Mouse (Mus musculus): ENCODE results near the gene Exoc6b. TPM values are rescaled to one million over a fixed set of nuclear protein-coding genes. Genes with fewer than 3 reads are reported as not detected.
"Not testable (repeated sequence)": the region's sequence is repeated elsewhere in the genome, so short reads cannot be mapped to it uniquely, and the experiment has no call there.

Exoc6b gene
- polyA plus RNA-seq (2016; fragmentation: Nextera tagmentation; extraction: Ambion mirVana), result 18.4 and 24.6 TPM in 2 replicates

DNA sequence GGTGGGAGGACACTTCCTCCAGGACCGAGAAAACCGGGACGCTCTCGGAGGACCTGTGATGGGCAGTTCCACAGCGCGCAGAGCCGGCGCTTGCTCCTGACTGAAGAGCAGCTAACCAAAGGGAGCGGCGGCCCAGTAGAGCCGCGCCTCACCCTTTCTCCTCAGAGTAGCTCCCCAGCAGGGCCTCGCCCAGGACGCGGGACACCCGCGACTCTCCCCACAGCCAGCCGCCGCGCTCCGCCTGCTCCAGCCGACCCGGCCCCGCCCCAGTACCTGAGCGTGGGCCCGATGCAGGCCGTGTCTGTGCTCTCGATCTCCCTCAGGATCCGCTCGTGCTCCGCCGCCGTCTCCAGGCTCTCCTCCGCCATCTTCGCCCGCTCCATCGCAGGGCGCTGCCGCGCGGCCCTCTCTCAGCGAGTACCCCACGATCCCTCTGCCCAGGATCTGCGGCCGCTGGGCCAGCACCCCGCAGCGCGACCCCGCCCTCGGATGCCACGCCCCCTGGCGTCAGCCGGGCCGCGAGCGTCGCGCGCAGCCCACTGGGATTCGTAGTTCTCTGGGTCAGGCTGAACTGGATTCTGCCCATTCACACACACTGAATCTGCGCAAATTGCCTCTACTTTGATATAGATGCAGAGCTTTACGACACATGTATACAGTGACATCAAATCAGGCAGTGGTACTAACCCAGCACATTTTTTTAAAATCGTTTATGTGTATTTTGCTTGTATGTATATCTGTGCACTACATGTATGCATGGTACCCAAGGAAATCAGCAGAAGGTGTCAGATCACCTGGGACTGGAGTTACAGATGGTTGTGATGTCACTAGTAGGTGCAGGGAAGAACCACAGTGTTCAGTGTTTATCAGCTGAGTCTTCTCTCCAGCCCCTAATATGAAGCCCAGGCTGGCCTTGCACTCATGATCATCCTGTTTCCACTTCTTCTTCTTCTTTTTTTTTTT lies at the start of gene Exoc6b:
Exoc6b (minus strand) TSS at position 491 of the 963 bp plus-strand sequence.
- WGBS, result under 1% methylated on average over 63 of the region's 63 CpGs
- DNase-seq (ENCODE audit: low spot score), result peak; percentile 89
- peak within 1 kb of the TSS; percentile 89 for H3K27ac ChIP-seq

DNA sequence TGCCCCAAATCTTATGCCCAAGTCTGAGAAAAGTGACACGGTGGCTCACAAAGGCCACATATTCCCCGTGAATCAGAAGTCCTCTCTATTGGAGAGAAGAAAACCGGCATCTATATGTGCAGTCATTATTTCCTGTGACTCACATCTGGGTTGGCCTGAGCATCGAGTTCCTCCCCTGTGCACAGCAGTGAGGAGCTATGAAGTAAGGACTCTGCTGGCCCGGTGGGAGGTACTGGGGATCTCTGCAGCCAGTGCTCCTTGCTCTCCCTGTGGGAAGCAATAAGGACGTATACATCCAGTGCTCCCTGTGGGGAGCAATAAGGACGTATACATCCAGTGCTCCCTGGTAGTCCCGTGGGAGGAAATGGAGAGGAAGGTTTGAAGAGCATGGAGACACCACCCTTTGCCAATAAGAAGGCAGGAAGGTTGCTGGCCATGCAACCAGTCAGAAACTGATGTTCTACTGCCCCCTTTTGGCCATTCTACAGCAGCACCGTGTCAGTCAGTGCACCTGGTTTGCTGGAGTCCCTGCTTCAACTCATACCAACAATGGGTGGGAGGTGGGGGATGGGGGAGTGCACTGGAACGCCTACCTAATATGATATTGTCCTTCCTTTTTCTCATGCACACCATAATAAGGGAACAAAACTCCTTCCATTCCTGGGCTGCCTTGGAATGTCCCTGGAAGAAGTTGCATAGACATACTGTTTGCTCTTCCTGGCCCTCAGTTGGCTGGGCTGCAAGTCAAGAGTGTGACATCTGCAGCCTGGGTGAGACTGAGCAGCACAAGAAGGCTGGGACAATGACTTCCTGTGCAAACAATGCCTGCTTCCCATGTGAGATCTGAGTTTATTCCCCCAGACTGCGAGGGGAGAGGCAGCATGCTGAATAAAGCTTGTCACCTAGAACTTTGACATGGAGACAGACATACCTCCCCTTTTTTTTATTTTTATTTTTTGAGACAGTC lies 48.5 kb upstream of the Exoc6b start:
- H3K9me3 ChIP-seq (replicated peaks); H3K27ac ChIP-seq; H3K4me3 ChIP-seq; H3K27me3 ChIP-seq (ENCODE audit: low read depth, poor library complexity, severe bottlenecking); H3K4me1 ChIP-seq; H3K36me3 ChIP-seq: not testable (repeated sequence)
- peak; percentile 60 for DNase-seq (ENCODE audit: low spot score)
- 43% methylated on average over 11 of the region's 11 CpGs for WGBS

More for the DNA sequence above, at the start of gene Exoc6b:
- H3K4me1 ChIP-seq, result peaks cover 11% of the 10 kb centered on the region
- peak within 1 kb of the TSS; percentile 99 for H3K4me3 ChIP-seq
- H3K9me3 ChIP-seq (replicated peaks), result no peaks in the 10 kb centered on the region
- no peaks in the 10 kb centered on the region for H3K36me3 ChIP-seq
- no peaks in the 10 kb centered on the region for H3K27me3 ChIP-seq (ENCODE audit: low read depth, poor library complexity, severe bottlenecking)

DNA sequence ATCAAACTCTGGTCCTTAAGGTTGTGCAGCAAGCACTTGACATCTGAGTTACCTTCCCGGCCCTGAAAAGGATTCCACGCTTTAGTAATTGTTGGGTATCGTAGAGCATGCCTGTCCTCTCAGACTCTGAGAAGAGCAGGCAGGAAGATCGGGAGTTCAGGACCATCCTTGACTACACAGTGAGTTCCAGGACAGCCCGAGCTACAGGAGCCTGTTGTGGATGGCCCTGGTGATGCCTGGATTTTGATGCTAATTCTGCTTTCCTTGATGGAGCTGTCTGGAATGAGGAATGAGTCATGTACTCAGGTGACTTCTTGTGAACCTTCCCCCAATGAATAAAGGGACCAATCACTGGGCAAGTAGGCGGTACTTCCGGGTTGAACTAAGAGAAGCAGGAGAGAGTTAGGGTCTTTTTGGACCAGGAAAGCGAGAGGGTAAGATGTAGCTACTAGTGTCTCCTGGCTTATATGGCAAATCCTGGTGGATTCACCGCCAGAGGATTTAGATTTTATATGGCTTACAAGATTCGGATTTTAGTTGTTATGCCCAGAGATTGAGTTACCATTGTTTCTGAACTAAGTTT lies 35.8 kb upstream of the Exoc6b start:
- no peak overlapping the region for H3K27ac ChIP-seq
- no peaks in the 10 kb centered on the region for H3K27me3 ChIP-seq (ENCODE audit: low read depth, poor library complexity, severe bottlenecking)
- no peaks in the 10 kb centered on the region for H3K36me3 ChIP-seq
- WGBS, result 91% methylated on average over 10 of the region's 10 CpGs
- H3K9me3 ChIP-seq (replicated peaks), result no peaks in the 10 kb centered on the region
- no peak overlapping the region for H3K4me3 ChIP-seq
- DNase-seq (ENCODE audit: low spot score), result no peak
- no peaks in the 10 kb centered on the region for H3K4me1 ChIP-seq

DNA sequence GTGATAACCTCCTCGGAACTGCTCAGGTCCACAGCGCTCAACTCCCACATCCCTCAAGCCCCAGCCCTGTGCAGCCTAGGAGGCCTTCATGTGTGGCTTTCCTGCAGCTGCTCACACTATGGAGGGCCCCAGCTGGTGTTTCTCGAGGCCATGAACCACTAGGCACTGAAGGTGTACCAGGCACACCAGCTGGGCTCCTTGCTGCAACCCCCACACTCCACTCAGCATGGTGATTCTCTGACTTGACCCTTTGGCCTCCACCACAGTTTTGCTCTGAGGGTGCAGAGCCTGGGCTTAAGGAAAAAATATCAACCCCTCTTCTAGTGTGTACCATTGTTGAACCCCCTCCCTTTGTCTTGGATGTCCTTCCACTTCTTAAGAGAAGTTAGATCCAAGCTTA lies 34.0 kb upstream of the Exoc6b start:
- H3K4me3 ChIP-seq, result no peak overlapping the region
- H3K36me3 ChIP-seq, result no peaks in the 10 kb centered on the region
- no peaks in the 10 kb centered on the region for H3K4me1 ChIP-seq
- no peaks in the 10 kb centered on the region for H3K9me3 ChIP-seq (replicated peaks)
- WGBS, result 89% methylated on average over 3 of the region's 3 CpGs
- no peak for DNase-seq (ENCODE audit: low spot score)
- no peak overlapping the region for H3K27ac ChIP-seq
- H3K27me3 ChIP-seq (ENCODE audit: low read depth, poor library complexity, severe bottlenecking), result no peaks in the 10 kb centered on the region

DNA sequence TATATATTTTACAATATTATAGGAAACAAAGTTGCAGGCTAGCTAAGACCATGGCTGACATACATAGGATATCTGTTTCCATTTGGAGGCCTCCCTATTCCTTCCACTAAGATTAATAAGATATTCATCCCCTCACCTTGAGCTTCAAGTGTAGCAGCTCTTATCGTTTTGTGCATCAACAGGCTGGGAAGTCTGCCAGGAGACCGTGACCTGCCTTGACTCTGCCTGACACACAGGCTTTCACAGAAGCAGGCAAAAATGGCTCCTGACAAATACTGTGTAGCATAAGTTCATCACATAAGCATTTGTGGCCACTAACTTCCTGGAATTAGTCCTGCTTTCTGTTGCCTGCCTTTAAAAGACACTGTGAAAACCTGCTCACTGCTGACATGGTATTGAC lies 27.1 kb upstream of the Exoc6b start:
- Histone ChIP-seq H3K36me3 (no peaks in the 10 kb centered on the region), H3K4me3 (no peak overlapping the region), H3K27ac (no peak overlapping the region), H3K4me1 (no peaks in the 10 kb centered on the region), H3K27me3 (ENCODE audit: low read depth, poor library complexity, severe bottlenecking) (no peaks in the 10 kb centered on the region), H3K9me3 (replicated peaks) (no peaks in the 10 kb centered on the region)
- WGBS, result 93% methylated on average over 2 of the region's 2 CpGs
- DNase-seq (ENCODE audit: low spot score), result no peak

DNA sequence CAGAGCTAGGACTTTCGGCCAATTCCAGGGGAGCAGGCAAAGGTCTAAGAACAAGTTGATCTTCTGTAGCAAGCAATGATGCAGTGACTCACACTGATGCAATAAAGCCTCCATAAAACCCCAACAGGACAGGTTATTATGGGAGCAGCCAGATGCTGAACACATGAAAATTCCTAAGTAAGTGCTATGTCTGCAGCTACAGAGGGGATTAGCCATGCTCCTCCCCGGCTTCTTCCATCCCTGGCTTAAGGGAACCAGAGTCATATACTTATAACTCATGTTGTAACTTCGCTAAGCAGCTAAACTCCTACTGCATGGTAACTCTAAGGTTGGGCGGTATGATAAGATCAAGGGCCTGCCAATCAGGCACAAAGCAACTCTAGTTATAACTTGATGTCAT lies 18.1 kb upstream of the Exoc6b start:
- 85% methylated on average over 4 of the region's 4 CpGs for WGBS

DNA sequence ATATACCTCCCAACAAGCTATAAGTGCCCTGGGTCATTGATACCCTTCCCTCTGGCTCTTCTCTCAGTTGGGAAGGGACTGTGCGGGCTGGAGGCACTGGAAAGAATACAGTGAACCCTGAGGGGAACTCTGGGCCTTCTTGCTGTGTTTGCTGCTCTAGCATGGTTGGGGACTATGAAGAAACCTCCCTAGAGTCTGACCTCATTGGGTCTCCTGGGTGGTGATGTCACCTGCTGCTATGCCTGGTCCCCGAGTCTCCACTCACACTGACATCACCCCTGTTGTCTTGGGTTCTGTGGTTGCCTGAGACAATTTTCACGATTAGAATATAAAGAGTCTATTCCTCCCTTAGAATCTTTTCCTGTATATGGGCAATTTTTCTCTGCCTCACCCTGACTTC lies 17.3 kb upstream of the Exoc6b start:
- 79% methylated on average over 3 of the region's 3 CpGs for WGBS
- Histone ChIP-seq H3K36me3 (no peaks in the 10 kb centered on the region), H3K27ac (no peak overlapping the region), H3K27me3 (ENCODE audit: low read depth, poor library complexity, severe bottlenecking) (no peaks in the 10 kb centered on the region), H3K4me1 (no peaks in the 10 kb centered on the region), H3K9me3 (replicated peaks) (no peaks in the 10 kb centered on the region), H3K4me3 (no peak overlapping the region)
- no peak for DNase-seq (ENCODE audit: low spot score)

More for the DNA sequence above, 18.1 kb upstream of the Exoc6b start:
- Histone ChIP-seq H3K36me3 (no peaks in the 10 kb centered on the region), H3K4me3 (no peak overlapping the region), H3K4me1 (no peaks in the 10 kb centered on the region), H3K27me3 (ENCODE audit: low read depth, poor library complexity, severe bottlenecking) (no peaks in the 10 kb centered on the region), H3K27ac (no peak overlapping the region), H3K9me3 (replicated peaks) (no peaks in the 10 kb centered on the region)
- DNase-seq (ENCODE audit: low spot score), result no peak

DNA sequence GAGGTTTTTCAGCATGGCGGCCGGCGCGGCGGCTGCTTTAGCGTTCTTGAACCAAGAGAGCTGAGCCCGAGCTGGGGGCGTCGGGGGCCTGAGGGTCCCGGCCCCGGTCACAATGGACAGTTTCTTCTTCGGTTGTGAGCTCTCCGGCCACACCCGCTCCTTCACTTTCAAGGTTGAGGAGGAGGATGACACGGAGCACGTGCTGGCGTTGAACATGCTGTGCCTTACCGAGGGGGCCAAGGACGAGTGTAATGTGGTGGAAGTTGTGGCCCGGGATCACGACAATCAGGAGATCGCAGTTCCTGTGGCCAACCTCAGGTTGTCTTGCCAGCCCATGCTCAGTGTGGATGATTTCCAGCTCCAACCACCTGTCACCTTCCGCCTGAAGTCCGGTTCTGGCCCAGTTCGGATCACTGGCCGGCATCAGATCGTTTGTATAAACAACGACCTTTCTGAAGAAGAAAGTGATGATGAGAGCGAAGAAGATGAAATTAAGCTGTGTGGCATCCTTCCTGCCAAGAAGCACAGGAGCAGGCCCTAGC lies 6.9 kb upstream of the Exoc6b start:
- not testable (repeated sequence) for H3K36me3 ChIP-seq; H3K4me1 ChIP-seq; H3K27me3 ChIP-seq (ENCODE audit: low read depth, poor library complexity, severe bottlenecking); H3K9me3 ChIP-seq (replicated peaks); DNase-seq (ENCODE audit: low spot score); H3K4me3 ChIP-seq; H3K27ac ChIP-seq
- WGBS, result 91% methylated on average over 29 of the region's 29 CpGs

DNA sequence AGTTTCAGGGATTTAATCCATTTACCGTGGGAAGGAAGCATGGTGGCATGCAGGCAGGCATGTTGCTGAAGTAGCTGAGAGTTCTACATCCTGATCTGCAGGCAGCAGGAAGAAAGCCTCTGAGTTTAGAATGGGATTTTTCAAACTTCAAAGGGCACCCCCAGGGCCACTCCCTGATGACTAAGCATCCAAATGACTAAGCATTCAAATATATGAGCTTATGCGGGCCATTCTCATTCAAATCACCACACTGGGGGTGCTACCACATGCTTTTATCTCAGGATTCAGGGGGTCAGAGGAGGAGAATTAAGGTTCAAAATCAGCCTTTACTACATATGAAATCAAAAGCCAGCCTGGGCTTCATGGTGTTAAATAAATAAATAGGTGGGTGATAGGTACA lies 5.7 kb upstream of the Exoc6b start:
- 25% methylated on average over 2 of the region's 2 CpGs for WGBS
- Histone ChIP-seq H3K4me1 (no peaks in the 10 kb centered on the region), H3K27me3 (ENCODE audit: low read depth, poor library complexity, severe bottlenecking) (no peaks in the 10 kb centered on the region), H3K36me3 (no peaks in the 10 kb centered on the region), H3K4me3 (no peak overlapping the region), H3K27ac (no peak overlapping the region), H3K9me3 (replicated peaks) (no peaks in the 10 kb centered on the region)
- DNase-seq (ENCODE audit: low spot score), result no peak

DNA sequence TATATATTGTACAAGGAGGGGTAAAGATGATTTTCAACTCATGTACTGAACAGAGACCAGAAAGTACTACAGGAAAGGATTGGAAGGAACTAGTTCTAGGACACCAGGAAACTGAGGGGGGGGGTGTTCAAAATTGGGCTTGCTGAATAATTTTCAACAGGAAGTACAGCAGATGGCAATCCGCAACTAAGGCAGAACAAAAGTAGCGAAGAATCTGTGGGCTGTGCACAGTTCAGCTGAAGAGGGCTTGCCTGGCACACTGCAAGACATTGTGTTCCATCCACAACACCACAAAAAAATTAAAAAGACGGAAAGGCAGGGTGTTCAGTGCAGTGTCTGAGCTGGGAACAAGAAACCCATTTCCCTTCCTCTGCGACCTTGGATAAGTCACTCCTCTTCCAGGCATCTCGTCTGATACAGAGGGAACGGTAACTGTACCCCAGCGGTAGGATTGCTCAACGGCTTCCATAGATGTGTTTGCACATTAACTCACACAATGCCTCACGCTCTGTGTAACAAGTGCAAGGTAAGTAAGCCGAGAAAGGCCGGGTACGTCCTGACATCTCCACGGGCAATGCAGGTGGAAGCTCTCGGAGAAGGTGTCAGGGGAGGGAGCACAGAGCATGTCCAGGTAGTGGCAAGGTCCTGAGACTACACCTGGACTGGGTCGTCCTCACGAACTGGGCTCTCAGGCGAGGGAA lies 841 bp downstream of the Exoc6b start:
- H3K27me3 ChIP-seq (ENCODE audit: low read depth, poor library complexity, severe bottlenecking), result no peaks in the 10 kb centered on the region
- peak overlapping the region; percentile 89 for H3K27ac ChIP-seq
- WGBS, result 6% methylated on average over 17 of the region's 17 CpGs
- DNase-seq (ENCODE audit: low spot score), result peak; percentile 30
- H3K4me1 ChIP-seq, result peaks cover 11% of the 10 kb centered on the region
- H3K4me3 ChIP-seq, result peak overlapping the region; percentile 99
- no peaks in the 10 kb centered on the region for H3K9me3 ChIP-seq (replicated peaks)
- H3K36me3 ChIP-seq, result no peaks in the 10 kb centered on the region

DNA sequence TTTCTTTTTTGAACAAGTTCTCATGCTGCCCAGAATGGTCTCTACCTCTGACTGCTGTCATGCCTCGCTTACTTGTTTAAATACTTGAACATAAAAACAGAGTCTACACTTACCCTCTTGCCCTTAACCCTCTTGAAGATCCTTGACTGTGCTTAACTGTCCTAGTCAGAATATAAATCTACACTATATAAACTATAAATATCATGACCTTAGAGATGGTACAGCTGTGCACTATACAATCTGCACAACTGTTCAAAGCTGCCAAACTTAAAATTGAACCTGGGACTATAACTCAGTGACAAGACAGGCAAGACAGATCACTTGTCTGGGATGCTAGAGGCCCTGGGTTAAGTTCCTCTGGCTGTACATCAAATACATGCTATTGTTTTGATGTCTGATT lies 11.7 kb downstream of the Exoc6b start:
- Histone ChIP-seq H3K36me3 (no peaks in the 10 kb centered on the region), H3K9me3 (replicated peaks) (no peaks in the 10 kb centered on the region), H3K4me3 (no peak overlapping the region), H3K27me3 (ENCODE audit: low read depth, poor library complexity, severe bottlenecking) (no peaks in the 10 kb centered on the region), H3K27ac (no peak overlapping the region), H3K4me1 (no peaks in the 10 kb centered on the region)
- no peak for DNase-seq (ENCODE audit: low spot score)
- WGBS, result 84% methylated on average over 1 of the region's 1 CpGs

DNA sequence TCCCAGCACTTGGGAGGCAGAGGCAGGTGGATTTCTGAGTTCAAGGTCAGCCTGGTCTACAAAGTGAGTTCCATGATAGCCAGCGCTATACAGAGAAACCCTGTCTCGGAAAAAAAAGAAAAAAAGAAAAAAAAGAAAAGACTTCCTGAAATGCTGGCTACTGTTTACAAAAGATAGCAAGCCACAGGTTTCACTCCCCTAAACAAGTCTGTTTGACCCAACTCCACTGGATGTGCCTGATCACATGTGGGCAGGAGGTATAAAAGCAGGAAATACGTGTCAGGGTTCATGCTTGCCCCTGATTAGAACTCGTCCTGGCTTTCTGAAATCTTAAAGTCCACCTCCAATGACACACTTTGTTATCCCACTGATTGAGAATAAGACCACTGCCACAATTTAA lies 18.2 kb downstream of the Exoc6b start:
- Histone ChIP-seq H3K27ac (no peak overlapping the region), H3K4me1 (peaks cover 9% of the 10 kb centered on the region), H3K27me3 (ENCODE audit: low read depth, poor library complexity, severe bottlenecking) (no peaks in the 10 kb centered on the region), H3K9me3 (replicated peaks) (no peaks in the 10 kb centered on the region), H3K36me3 (no peaks in the 10 kb centered on the region), H3K4me3 (no peak overlapping the region)
- no peak for DNase-seq (ENCODE audit: low spot score)
- 84% methylated on average over 4 of the region's 4 CpGs for WGBS

Measured in limb, embryonic 10.5 days (tissue).